Mouse (Mus musculus) A20 (cell line): ENCODE measurements around the gene Papss1.

Experiments used
- DNase-seq: peaks from one replicate; pipeline ENCODE4 v3.0.0-alpha.2; 2011; ENCODE audit warnings: low read depth, low spot score

The Papss1 gene

GRCm38 (mm10) chr3:131631318-131631870 is 66.8 kb downstream of the Papss1 start:
- no peak for DNase-seq

GRCm38 (mm10) chr3:131634091-131634490 is 69.5 kb downstream of the Papss1 start:
- DNase-seq = no peak

GRCm38 (mm10) chr3:131636126-131636525 is 71.6 kb downstream of the Papss1 start:
- no peak for DNase-seq

GRCm38 (mm10) chr3:131637008-131637407 is 72.4 kb downstream of the Papss1 start:
- DNase-seq = no peak

- DNase-seq = no peak
Observed at GRCm38 (mm10) chr3:131637664-131638063, 73.1 kb downstream of the Papss1 start.

- DNase-seq = no peak
Observed at GRCm38 (mm10) chr3:131638216-131638615, 73.6 kb downstream of the Papss1 start.

GRCm38 (mm10) chr3:131642681-131643292 is 78.2 kb downstream of the Papss1 start:
- DNase-seq = peak; percentile 84

- DNase-seq = no peak
Observed at GRCm38 (mm10) chr3:131645203-131645602, 80.6 kb downstream of the Papss1 start.

- no peak for DNase-seq
Observed at GRCm38 (mm10) chr3:131654366-131654765, 89.8 kb downstream of the Papss1 start.

GRCm38 (mm10) chr3:131656032-131656431 is 91.5 kb downstream of the Papss1 start:
- DNase-seq = no peak

GRCm38 (mm10) chr3:131660126-131660525 is 95.6 kb downstream of the Papss1 start:
- DNase-seq = no peak

GRCm38 (mm10) chr3:131660629-131661028 is 96.1 kb downstream of the Papss1 start:
- DNase-seq = no peak

- DNase-seq = no peak
Observed at GRCm38 (mm10) chr3:131662589-131663148, 98.1 kb downstream of the Papss1 start.

GRCm38 (mm10) chr3:131669910-131670309 is 105.3 kb downstream of the Papss1 start:
- DNase-seq = no peak

- DNase-seq = no peak
Observed at GRCm38 (mm10) chr3:131686106-131686505, 121.5 kb downstream of the Papss1 start.

- DNase-seq = no peak
Observed at GRCm38 (mm10) chr3:131689949-131690348, 125.4 kb downstream of the Papss1 start.

GRCm38 (mm10) chr3:131690543-131690942 is 126.0 kb downstream of the Papss1 start:
- DNase-seq = no peak

GRCm38 (mm10) chr3:131691202-131691601 is 126.6 kb downstream of the Papss1 start:
- no peak for DNase-seq
